Mouse (Mus musculus): Measurements from ENCODE around the gene Man1c1.

DNA sequence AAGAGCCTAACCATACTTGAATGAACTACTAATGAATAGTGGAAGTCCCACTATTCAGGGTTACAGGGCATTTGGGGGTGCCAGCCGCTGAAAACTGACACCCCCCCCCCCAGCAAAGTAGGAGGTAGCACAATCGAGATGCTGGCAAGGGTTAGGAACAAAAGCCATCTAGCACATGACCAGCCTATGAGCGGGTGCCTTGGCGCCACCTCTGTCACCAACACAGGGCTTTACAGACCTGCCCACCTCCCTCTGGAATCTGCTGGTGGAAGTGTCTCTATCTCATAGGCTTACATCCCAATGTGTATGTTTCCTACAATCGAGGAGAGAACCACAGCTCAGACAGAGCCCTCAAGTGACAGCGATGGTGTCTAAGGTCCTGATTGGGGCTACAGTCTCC is 46.7 kb upstream of the Man1c1 start:
- TF ChIP-seq CTCF (conservative IDR thresholded peaks at IDR 0.05; ENCODE audit: insufficient read depth, insufficient read length, low read depth, low read length): no peak
- TF ChIP-seq POLR2A (IDR thresholded peaks at IDR 0.05; ENCODE audit: low read depth, low read length): no peak

Data from kidney, adult 2 months (tissue).